Mouse (Mus musculus): Measurements from ENCODE around the gene Nxn.
"Not testable (repeated sequence)": the region's sequence is repeated elsewhere in the genome, so short reads cannot be mapped to it uniquely, and the experiment has no call there.

Nxn gene

GRCm38 (mm10) chr11:76215011-76215410 is 183.9 kb downstream of the Nxn start:
- DNase-seq (ENCODE audit: low read depth, low spot score), result no peak

DNA sequence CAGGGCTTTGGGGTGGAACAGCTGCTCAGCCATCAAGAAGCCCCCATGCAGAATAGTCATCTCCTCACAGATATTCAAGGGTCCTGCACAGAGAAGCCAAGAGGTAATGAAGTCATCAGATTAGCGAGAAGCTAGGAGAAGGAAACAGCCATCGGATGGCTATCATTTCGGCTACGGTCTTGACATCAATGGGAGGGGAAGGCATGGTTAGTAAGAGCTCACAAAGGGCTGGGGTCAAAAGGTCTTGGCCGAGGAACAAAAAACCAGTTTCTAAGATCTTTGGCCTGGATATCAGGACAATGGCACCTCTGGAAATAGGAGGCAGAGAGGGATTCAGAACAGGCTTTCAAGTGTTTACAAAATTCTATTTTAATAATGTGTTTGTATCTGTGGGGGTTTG is 185.1 kb downstream of the Nxn start:
- no peak for DNase-seq (ENCODE audit: low read depth, low spot score)

GRCm38 (mm10) chr11:76211595-76211994 is 187.3 kb downstream of the Nxn start:
- not testable (repeated sequence) for DNase-seq (ENCODE audit: low read depth, low spot score)

GRCm38 (mm10) chr11:76210228-76210985 is 188.5 kb downstream of the Nxn start:
- no peak for DNase-seq (ENCODE audit: low read depth, low spot score)
